Mouse (Mus musculus): ENCODE measurements around the gene Bmp2k.

Bmp2k gene

GRCm38 (mm10) chr5:97099954-97100353, 102.5 kb downstream of the Bmp2k start:
- no peak for ATAC-seq (ENCODE audit: low TSS enrichment)

GRCm38 (mm10) chr5:97108333-97108732, 110.8 kb downstream of the Bmp2k start:
- no peak for ATAC-seq (ENCODE audit: low TSS enrichment)

- ATAC-seq (ENCODE audit: low TSS enrichment) = no peak
These were observed 112.6 kb downstream of the Bmp2k start for GRCm38 (mm10) chr5:97110133-97110532.

GRCm38 (mm10) chr5:97110697-97111096, 113.2 kb downstream of the Bmp2k start:
- peak; percentile 13; the same call in 1 of the 2 replicates for ATAC-seq (ENCODE audit: low TSS enrichment)

GRCm38 (mm10) chr5:97111207-97111910, 113.9 kb downstream of the Bmp2k start, which contains the start of gene Paqr3:
TSS of gene Paqr3 (minus strand) at chr5:97111596.
- peak; percentile 92 for ATAC-seq (ENCODE audit: low TSS enrichment)

- ATAC-seq (ENCODE audit: low TSS enrichment) = no peak
These were observed 127.5 kb downstream of the Bmp2k start for GRCm38 (mm10) chr5:97124977-97125376.

- ATAC-seq (ENCODE audit: low TSS enrichment) = no peak
These were observed 128.0 kb downstream of the Bmp2k start for GRCm38 (mm10) chr5:97125459-97125970.

GRCm38 (mm10) chr5:97126005-97126404, 128.5 kb downstream of the Bmp2k start:
- 0 out of 2 replicates have a peak, but pooled peaks have one; percentile 39 for ATAC-seq (ENCODE audit: low TSS enrichment)

GRCm38 (mm10) chr5:97127284-97127683, 129.8 kb downstream of the Bmp2k start:
- ATAC-seq (ENCODE audit: low TSS enrichment) = no peak

GRCm38 (mm10) chr5:97128242-97129226, 131.0 kb downstream of the Bmp2k start:
- peak; percentile 98 for ATAC-seq (ENCODE audit: low TSS enrichment)

GRCm38 (mm10) chr5:97129589-97129988, 132.1 kb downstream of the Bmp2k start:
- ATAC-seq (ENCODE audit: low TSS enrichment) = no peak

GRCm38 (mm10) chr5:97135331-97135730, 137.8 kb downstream of the Bmp2k start:
- ATAC-seq (ENCODE audit: low TSS enrichment) = no peak

Measured in frontal cortex, adult (tissue).